Mouse (Mus musculus) testis, adult 2 months (tissue): ENCODE measurements at regions not wholly inside any gene's neighbourhood (a gene's known extent, or its start where the extent isn't known, plus 50 kb on each side); places are given as distances from the start of the nearest gene placed in this dataset.

Experiments used
- CTCF ChIP-seq: fragments of 200-500 bp; IDR thresholded peaks from 2 replicates; pipeline ENCODE4 v1.5.1; 2012; ENCODE audit warnings: low read depth, mild to moderate bottlenecking, inconsistent platforms, low read length, moderate library complexity; ENCODE audit not compliant: control insufficient read depth, insufficient read depth, insufficient replicate concordance
- POLR2A ChIP-seq: fragments of 200-500 bp; IDR thresholded peaks from 2 replicates; pipeline ENCODE4 v1.6.1; 2012; ENCODE audit warnings: low read depth, mild to moderate bottlenecking, inconsistent platforms, low read length, moderate library complexity; ENCODE audit not compliant: control insufficient read depth

GRCm38 (mm10) chr15:64621876-64622275 lies 195.6 kb upstream of the Gm21798 start:
- no peak for TF ChIP-seq CTCF
- TF ChIP-seq POLR2A = no peak
